Mouse (Mus musculus) liver, adult (tissue): Measurements from ENCODE around the gene Celf5.

Experiments used
- GATA4 ChIP-seq: IDR thresholded peaks from 2 replicates; pipeline ENCODE4 v1.6.1; 2014; ENCODE audit warnings: mild to moderate bottlenecking, low read length; ENCODE audit not compliant: insufficient replicate concordance

Celf5 gene

GRCm38 (mm10) chr10:81502658-81503057, 20.1 kb upstream of the Celf5 start:
- no peak for TF ChIP-seq GATA4

GRCm38 (mm10) chr10:81501863-81502262, 19.4 kb upstream of the Celf5 start:
- TF ChIP-seq GATA4: no peak

- no peak for TF ChIP-seq GATA4
Observed at GRCm38 (mm10) chr10:81500032-81500431, 17.5 kb upstream of the Celf5 start, which contains the start of gene S1pr4. Gene S1pr4 (minus strand): TSS chr10:81500132.

- no peak for TF ChIP-seq GATA4
Observed at GRCm38 (mm10) chr10:81499250-81499901, 16.9 kb upstream of the Celf5 start.

GRCm38 (mm10) chr10:81498316-81499249, 16.1 kb upstream of the Celf5 start:
- no peak for TF ChIP-seq GATA4

- no peak for TF ChIP-seq GATA4
Observed at GRCm38 (mm10) chr10:81497401-81498270, 15.1 kb upstream of the Celf5 start.

GRCm38 (mm10) chr10:81496969-81497368, 14.5 kb upstream of the Celf5 start:
- no peak for TF ChIP-seq GATA4

GRCm38 (mm10) chr10:81496264-81496901, 13.9 kb upstream of the Celf5 start, which contains the start of gene Ncln:
Gene Ncln (minus strand): TSS chr10:81496392.
- peak; percentile 17; the same call in 1 of the 2 replicates for TF ChIP-seq GATA4

- TF ChIP-seq GATA4: no peak
Observed at GRCm38 (mm10) chr10:81495616-81496263, 13.2 kb upstream of the Celf5 start.

GRCm38 (mm10) chr10:81495151-81495550, 12.6 kb upstream of the Celf5 start:
- no peak for TF ChIP-seq GATA4

GRCm38 (mm10) chr10:81494260-81495041, 11.9 kb upstream of the Celf5 start:
- TF ChIP-seq GATA4: no peak

- TF ChIP-seq GATA4: no peak
Observed at GRCm38 (mm10) chr10:81493601-81494220, 11.2 kb upstream of the Celf5 start.
